Mouse (Mus musculus): ENCODE data around the gene Gm14308.
"Not testable (repeated sequence)": the region's sequence is repeated elsewhere in the genome, so short reads cannot be mapped to it uniquely, and the experiment has no call there.

Gm14308 gene

DNA sequence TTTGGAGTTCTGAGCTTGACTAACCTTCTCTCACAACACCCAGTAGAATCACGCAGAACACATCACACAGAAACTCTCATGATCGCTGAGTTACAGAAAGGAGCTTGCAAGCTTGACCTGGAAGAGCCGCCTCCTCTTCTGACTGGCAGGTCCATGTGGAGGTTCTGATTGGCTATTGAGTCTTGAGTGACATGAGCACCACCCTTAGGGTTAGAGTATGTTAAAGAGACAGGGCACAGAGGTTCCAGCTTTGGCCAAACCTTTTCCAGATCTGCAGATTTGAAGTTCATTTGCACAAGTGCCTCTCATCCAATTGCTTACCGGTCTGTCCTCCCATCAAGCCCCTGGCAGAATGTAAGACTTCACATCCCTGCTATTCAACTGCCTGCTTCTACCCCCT is at the start of gene Gm14308:
TSS of gene Gm14308 (minus strand) at position 101 of the 400 bp plus-strand sequence.
- DNase-seq, result not testable (repeated sequence)

DNA sequence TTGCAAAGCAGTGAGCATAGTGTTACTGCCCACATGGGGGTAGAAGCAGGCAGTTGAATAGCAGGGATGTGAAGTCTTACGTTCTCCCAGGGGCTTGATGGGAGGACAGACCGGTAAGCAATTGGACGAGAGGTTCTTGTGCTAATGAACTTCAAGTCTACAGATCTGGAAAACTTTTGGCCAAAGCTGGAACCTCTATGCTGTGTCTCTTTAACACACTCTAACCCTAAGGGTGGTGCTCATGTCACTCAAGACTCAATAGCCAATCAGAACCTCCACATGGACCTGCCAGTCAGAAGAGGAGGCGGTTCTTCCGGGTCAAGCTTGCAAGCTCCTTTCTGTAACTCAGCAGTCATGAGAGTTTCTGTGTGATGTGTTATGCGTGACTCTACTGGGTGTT is 34.1 kb upstream of the Gm14308 start, which contains the start of gene Zfp973:
TSS of gene Zfp973 (plus strand) at position 301 of the 400 bp plus-strand sequence.
- not testable (repeated sequence) for DNase-seq
